Mouse (Mus musculus) midbrain, postnatal 0 days (tissue): ENCODE results near the gene Gtf2ird1. TPM values are rescaled to one million over a fixed set of nuclear protein-coding genes. Genes with fewer than 3 reads are reported as not detected.

Experiments
- ATAC-seq: fragments of 200-750 bp; cut with Nextera tagmentation; 2 replicates; pipeline ENCODE4 v1.8.0; 2017; ENCODE audit warnings: moderate number of reproducible peaks, mild to moderate bottlenecking, moderate TSS enrichment, moderate library complexity; ENCODE audit not compliant: low FRiP score
- DNase-seq: peaks from one replicate; pipeline ENCODE4 v3.0.0-alpha.2; 2015; ENCODE audit warnings: low spot score
- H3K27ac ChIP-seq: fragments of 300-500 bp; sonication (generic); 2 replicates; pipeline ENCODE4 v1.5.1; 2014; ENCODE audit warnings: low read depth, mild to moderate bottlenecking, low read length, mixed read lengths
- H3K27me3 ChIP-seq: fragments of 300-500 bp; sonication (generic); 2 replicates; pipeline ENCODE4 v1.6.1; 2014; ENCODE audit warnings: low read length, control low read depth, mixed read lengths; ENCODE audit not compliant: insufficient read depth
- H3K36me3 ChIP-seq: fragments of 300-500 bp; sonication (generic); 2 replicates; pipeline ENCODE4 v1.6.1; 2014; ENCODE audit warnings: low read length, control low read depth, mixed read lengths; ENCODE audit not compliant: insufficient read depth
- H3K4me1 ChIP-seq: fragments of 300-500 bp; sonication (generic); 2 replicates; pipeline ENCODE4 v1.6.1; 2014; ENCODE audit warnings: mild to moderate bottlenecking, control low read depth, antibody characterized with exemption, low read length, mixed read lengths; ENCODE audit not compliant: insufficient read depth
- H3K4me2 ChIP-seq: fragments of 300-500 bp; sonication (generic); 2 replicates; pipeline ENCODE4 v1.6.1; 2014; ENCODE audit warnings: low read depth, mild to moderate bottlenecking, low read length, mixed read lengths; ENCODE audit not compliant: poor library complexity, severe bottlenecking
- H3K4me3 ChIP-seq: fragments of 300-500 bp; sonication (generic); 2 replicates; pipeline ENCODE4 v1.5.1; 2014; ENCODE audit warnings: low read depth, mild to moderate bottlenecking, low read length, moderate library complexity
- H3K9ac ChIP-seq: fragments of 300-500 bp; sonication (generic); replicated peaks from 2 replicates; pipeline ENCODE4 v1.6.1; 2014; ENCODE audit warnings: mild to moderate bottlenecking, low read length, moderate library complexity, mixed read lengths; ENCODE audit not compliant: poor library complexity, severe bottlenecking
- H3K9me3 ChIP-seq: fragments of 300-500 bp; sonication (generic); 2 replicates; pipeline ENCODE4 v1.6.1; 2016; ENCODE audit warnings: low read length, control low read depth
- CTCF ChIP-seq: IDR thresholded peaks from 2 replicates; pipeline ENCODE4 v1.5.1; 2016; ENCODE audit warnings: antibody characterized with exemption, mild to moderate bottlenecking
- WGBS: fragments of 180-500 bp; shearing (Covaris S2); extraction: QIAGEN DNeasy Blood & Tissue Kit; methylation state at CpG from one replicate; pipeline ENCODE4 v1.1.7; 2014; 5-methylcytosine and 5-hydroxymethylcytosine counted together
- polyA plus RNA-seq: library from polyadenylated mRNA; unstranded; fragments of >200 nt; fragmentation: Nextera tagmentation; extraction: Ambion mirVana; gene quantifications from 2 replicates; pipeline ENCODE4 v1.2.1, GENCODE M21; 2015
- total RNA-seq: library from RNA; depleted of rRNA; stranded (reverse); fragments of >200 nt; gene quantifications from 2 replicates; pipeline ENCODE4 v1.2.3, GENCODE M21; 2014

Gene Gtf2ird1
- total and polyA plus RNA-seq, 2 experiments from 2014 or later, result 53.4 to 54.3 TPM

GRCm38 (mm10) chr5:134445895-134446294, 10.6 kb downstream of the Gtf2ird1 start:
- H3K9ac ChIP-seq, result no peak overlapping the region
- no peak for TF ChIP-seq CTCF
- WGBS, result 67% methylated on average over 10 of the region's 10 CpGs
- no peak for ATAC-seq
- H3K4me1 ChIP-seq, result no peaks in the 10 kb centered on the region
- no peak for DNase-seq
- H3K4me2 ChIP-seq, result no peak overlapping the region
- no peak overlapping the region for H3K27ac ChIP-seq
- no peaks in the 10 kb centered on the region for H3K36me3 ChIP-seq
- no peak overlapping the region for H3K4me3 ChIP-seq
- no peaks in the 10 kb centered on the region for H3K27me3 ChIP-seq
- no peaks in the 10 kb centered on the region for H3K9me3 ChIP-seq

DNA sequence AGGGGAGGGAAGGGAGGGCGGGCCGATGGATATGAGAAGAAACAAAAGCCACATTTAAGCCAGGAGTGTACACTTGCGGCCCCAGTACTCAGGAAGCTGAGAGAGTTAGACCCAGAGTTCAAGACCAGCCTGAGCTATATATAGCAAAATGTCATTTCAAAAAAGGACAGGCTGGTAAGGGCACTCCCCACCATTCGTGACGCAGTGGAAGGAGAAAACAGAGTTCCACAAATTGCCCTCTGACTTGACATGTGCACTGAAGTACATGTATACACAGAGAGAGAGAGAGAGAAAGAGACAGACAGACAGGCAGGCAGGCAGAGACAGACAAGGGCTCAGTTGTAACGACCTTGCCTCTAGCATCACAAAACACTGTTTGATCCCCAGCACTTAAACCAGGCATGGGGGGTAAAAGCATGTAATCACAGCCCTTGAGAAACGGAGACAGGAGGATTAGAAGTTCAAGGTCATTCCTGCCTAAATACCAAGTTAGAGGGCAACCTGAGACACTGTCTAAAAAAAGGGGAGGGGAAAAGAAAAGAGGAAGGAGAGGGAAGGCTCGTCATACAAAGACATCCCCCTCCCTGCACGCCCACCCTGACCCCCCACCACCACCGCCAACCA, 11.2 kb downstream of the Gtf2ird1 start:
- no peak overlapping the region for H3K27ac ChIP-seq
- H3K36me3 ChIP-seq, result no peaks in the 10 kb centered on the region
- 66% methylated on average over 10 of the region's 10 CpGs for WGBS
- no peak for ATAC-seq
- H3K9ac ChIP-seq, result no peak overlapping the region
- no peaks in the 10 kb centered on the region for H3K9me3 ChIP-seq
- no peak overlapping the region for H3K4me3 ChIP-seq
- H3K27me3 ChIP-seq, result no peaks in the 10 kb centered on the region
- TF ChIP-seq CTCF, result no peak
- H3K4me1 ChIP-seq, result no peaks in the 10 kb centered on the region
- H3K4me2 ChIP-seq, result no peak overlapping the region
- no peak for DNase-seq

GRCm38 (mm10) chr5:134444473-134444872, 12.0 kb downstream of the Gtf2ird1 start:
- TF ChIP-seq CTCF, result no peak
- no peak overlapping the region for H3K27ac ChIP-seq
- no peaks in the 10 kb centered on the region for H3K4me1 ChIP-seq
- no peaks in the 10 kb centered on the region for H3K9me3 ChIP-seq
- H3K9ac ChIP-seq, result no peak overlapping the region
- no peak overlapping the region for H3K4me3 ChIP-seq
- DNase-seq (no peak), ATAC-seq (no peak)
- H3K4me2 ChIP-seq, result no peak overlapping the region
- WGBS, result 97% methylated on average over 7 of the region's 7 CpGs
- H3K36me3 ChIP-seq, result no peaks in the 10 kb centered on the region
- H3K27me3 ChIP-seq, result no peaks in the 10 kb centered on the region

DNA sequence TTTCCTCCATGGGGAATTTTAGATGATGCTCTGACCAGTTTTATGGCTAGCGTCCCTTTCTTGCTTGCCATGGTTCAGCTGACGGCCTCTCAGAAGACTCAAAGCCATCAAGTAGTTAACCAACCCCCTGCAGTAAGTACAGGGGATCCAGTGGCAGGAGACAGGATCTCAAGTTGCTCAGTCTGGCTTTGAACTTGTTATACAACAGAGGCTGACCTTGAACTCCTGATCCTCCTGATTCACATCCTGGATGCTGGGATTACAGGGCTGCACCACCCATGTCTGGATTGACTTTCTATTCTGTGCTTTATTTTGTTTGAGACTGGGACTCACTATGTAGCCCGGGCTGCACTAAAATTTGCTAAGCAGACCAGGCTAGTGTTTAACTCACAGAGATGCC, 14.4 kb downstream of the Gtf2ird1 start:
- Histone ChIP-seq H3K9ac (no peak overlapping the region), H3K4me3 (no peak overlapping the region), H3K4me2 (no peak overlapping the region), H3K9me3 (no peaks in the 10 kb centered on the region), H3K27ac (no peak overlapping the region), H3K36me3 (no peaks in the 10 kb centered on the region), H3K4me1 (peaks cover 5% of the 10 kb centered on the region; the same call in 1 of the 2 replicates), H3K27me3 (no peaks in the 10 kb centered on the region)
- TF ChIP-seq CTCF, result no peak
- 97% methylated on average over 3 of the region's 3 CpGs for WGBS
- ATAC-seq, result no peak
- DNase-seq, result no peak

DNA sequence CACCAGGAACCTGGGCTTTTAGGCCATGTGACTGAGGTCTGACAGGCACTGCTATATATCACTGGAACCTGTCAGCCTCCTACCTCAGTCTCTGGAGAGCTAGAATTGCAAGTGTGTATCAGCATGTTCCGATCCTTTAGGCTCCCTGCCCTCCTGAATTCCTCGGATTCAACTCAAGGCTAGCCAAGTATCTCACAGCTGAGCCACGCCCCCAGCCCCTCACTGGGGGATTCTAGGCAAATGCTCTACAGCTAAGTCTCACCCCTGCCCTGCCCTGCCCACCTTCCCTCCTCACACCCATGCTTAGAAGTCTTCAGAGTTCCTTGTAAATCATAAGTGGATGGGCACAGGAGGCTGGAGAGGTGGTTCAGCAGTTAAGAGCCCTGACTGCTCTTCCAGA, 15.4 kb downstream of the Gtf2ird1 start:
- TF ChIP-seq CTCF, result no peak
- WGBS, result 94% methylated on average over 3 of the region's 3 CpGs
- Histone ChIP-seq H3K9ac (no peak overlapping the region), H3K4me2 (no peak overlapping the region), H3K36me3 (no peaks in the 10 kb centered on the region), H3K4me3 (no peak overlapping the region), H3K4me1 (peaks cover 5% of the 10 kb centered on the region; the same call in 1 of the 2 replicates), H3K27me3 (no peaks in the 10 kb centered on the region), H3K27ac (no peak overlapping the region), H3K9me3 (no peaks in the 10 kb centered on the region)
- no peak for DNase-seq
- ATAC-seq, result no peak

GRCm38 (mm10) chr5:134440098-134440497, 16.4 kb downstream of the Gtf2ird1 start:
- Histone ChIP-seq H3K4me1 (peaks cover 5% of the 10 kb centered on the region; the same call in 1 of the 2 replicates), H3K4me2 (no peak overlapping the region), H3K27me3 (no peaks in the 10 kb centered on the region), H3K27ac (no peak overlapping the region), H3K4me3 (no peak overlapping the region), H3K9ac (no peak overlapping the region), H3K9me3 (no peaks in the 10 kb centered on the region), H3K36me3 (no peaks in the 10 kb centered on the region)
- ATAC-seq (no peak), DNase-seq (no peak)
- WGBS, result 71% methylated on average over 12 of the region's 12 CpGs
- TF ChIP-seq CTCF, result no peak
